Mouse (Mus musculus): Measurements from ENCODE around the gene Gpr182.
A peak's percentile ranks its signal among the peaks of the same experiment; 100 is the strongest.
"Not testable (repeated sequence)": the region's sequence is repeated elsewhere in the genome, so short reads cannot be mapped to it uniquely, and the experiment has no call there.

The Gpr182 gene

DNA sequence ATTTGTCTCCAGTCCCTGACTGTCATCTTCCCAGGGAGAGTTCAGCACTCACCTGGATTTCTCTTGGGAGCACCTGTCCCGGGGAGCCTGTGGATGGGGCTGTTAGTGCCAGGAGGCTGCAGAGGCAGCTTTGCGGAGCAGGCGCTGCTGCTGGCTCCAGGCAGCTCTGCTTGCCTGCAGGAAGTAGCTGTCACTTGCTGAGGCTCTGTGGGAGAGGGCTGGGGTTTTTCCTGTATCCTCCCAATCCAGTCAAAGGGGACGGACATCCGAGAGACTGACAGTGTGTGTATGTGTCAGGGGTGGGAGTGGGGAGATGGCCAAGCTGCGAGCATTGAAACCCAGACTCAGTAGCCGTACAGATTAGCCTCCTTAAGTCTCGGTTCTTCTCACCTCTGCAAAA lies at the start of gene Gpr182:
TSS of gene Gpr182 (minus strand) at position 185 of the 400 bp plus-strand sequence.
- peak; percentile 46 for DNase-seq

GRCm38 (mm10) chr10:127800891-127801290 lies 49.4 kb upstream of the Gpr182 start, which contains the start of gene Rdh16:
Rdh16 (plus strand) TSS chr10:127801152.
- DNase-seq = peak; percentile 73

DNA sequence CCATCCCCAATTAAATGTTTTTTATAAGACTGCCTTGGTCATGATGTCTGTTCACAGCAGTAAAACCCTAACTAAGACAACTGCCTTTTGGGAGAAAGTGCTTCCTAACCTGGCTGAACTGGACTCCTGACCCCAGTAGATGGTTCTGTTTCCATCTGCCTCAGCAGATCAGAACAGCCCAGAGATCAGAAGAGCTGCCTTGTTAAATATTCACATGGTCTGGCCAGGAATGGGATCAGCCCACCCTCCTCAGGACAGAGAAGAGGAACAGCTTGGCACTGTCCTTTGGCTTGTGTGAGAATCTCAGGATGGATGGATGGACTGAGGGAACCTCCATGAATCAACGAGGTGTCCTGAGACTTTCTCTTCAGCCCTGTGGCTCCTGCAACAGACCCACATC lies 47.8 kb upstream of the Gpr182 start:
- DNase-seq = peak; percentile 55

DNA sequence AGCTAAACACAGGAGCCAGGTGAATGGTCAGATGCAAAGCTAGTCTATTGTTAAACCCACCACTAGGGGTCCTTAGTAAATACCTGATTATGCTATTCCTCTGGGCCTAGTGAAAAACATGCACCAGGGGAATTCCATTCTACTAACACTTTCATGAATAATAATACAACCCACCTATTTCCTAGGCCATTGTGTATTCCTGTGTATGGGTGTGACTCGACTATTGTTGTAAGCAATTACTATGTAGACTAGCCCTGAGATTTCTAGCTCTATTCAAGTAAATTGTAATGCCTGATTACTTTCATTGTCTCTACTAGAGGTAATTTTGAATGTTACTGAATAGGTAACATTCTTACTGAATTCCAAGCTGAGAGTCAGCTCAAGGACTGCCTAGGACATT lies 33.9 kb upstream of the Gpr182 start:
- DNase-seq = not testable (repeated sequence)

- not testable (repeated sequence) for DNase-seq
These were observed 30.8 kb upstream of the Gpr182 start for GRCm38 (mm10) chr10:127782321-127782720.

GRCm38 (mm10) chr10:127776011-127776410 lies 24.5 kb upstream of the Gpr182 start, which contains the start of gene Rdh9:
Rdh9 (plus strand) TSS chr10:127776386.
- no peak for DNase-seq

DNA sequence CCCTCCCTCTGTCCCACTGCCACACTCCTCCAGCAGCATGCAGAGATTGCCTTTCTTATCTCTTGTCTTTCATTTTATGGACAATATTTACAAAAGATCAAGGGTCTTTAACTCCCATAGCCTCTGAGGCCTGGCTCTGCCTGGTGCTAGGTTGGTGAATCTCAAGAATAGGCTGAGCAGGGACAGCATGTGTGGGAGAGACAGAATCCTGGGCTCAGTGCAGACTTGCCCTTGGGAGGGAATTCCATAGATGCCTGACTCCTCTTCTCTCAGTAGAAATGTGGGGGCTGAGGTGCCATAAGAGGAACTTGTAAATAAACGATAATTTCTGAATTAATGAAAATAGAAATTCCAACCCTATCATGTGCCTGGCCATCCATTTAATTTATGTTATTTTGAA lies 15.0 kb upstream of the Gpr182 start:
- peak; percentile 1 for DNase-seq

DNA sequence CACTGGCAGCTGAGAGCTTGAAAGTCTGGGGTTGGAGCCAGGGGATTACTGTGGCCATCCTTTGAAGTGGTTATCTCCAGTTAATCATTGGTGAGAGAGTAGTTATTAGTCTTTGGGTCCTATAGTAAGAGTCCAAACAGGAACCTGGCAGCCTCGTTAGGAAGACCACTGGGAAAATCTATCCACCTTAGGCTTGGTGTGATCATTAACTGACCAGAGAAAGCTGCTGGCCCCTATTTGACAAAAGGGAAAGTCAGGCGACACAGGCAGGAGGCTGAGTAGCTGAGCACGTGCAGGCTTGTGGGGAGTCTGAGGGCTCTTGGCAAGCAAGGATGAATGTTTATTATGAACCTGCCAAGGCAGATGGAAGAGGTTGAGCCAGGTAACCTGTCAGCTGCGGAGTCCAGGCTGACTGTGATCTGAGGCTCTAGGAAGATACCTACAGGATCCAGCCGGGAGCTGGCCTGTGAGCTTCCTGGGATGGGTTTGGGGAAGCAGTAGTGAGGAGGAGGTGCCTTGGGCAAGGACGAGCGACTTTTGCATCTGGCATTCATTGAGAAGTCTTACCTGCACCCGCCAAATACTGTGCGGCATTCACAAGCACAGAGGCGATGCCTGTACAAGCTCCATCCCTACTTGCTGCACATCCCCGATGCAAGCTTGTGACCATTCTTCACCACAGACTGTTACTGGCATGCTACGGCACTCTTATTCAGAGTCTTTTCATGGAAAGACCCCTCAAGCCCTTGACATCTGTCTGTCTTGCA lies 12.6 kb upstream of the Gpr182 start:
- peak; percentile 67 for DNase-seq

- peak; percentile 1 for DNase-seq
These were observed 11.4 kb upstream of the Gpr182 start for GRCm38 (mm10) chr10:127762926-127763325.

DNA sequence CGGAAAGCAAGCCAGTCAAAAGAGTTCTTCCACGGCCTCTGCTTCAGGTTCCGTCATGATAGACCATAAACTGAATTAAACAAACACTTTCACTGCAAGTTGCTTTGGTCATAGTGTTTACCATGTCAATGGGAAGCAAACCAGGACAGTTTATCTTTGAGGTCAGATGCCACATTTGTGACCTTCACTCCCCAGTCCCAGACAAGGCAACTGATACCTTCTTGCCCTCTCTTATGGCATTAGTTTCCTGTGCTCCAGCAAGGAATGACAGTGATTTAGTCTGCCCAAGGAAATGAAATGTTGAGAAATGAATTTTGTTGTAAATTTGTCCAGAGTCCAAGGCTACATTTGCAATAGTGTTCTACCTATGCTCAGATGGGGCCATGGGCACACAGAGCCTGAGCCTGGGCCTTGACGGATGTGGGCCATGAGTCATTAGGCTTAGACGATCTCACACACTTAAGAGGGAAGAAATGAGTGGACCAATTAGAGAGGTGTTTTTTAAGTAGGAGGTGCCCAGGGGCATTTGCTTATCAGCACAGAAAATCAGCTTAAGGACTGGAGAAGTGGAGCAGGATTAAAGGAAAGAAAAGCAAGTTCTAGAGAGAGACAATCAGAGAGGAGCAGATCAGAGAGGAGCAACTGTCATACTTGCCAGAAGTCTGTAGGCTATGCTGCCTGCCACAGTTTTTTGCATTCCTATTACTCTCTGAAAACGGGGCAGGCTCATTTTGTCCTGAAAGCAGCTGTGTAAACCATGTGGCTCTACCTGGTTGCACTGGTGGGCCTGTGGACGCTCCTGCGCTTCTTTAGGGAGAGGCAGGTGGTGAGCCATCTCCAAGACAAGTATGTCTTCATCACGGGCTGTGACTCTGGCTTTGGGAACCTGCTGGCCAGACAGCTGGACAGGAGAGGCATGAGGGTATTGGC lies 7.9 kb upstream of the Gpr182 start, which contains the start of the genes Rdh1 and Rdh16f1:
TSS of gene Rdh1 (plus strand) at position 541 of the 930 bp plus-strand sequence.
TSS of gene Rdh16f1 (plus strand) at position 607 of the 930 bp plus-strand sequence.
- peak; percentile 1 for DNase-seq

DNA sequence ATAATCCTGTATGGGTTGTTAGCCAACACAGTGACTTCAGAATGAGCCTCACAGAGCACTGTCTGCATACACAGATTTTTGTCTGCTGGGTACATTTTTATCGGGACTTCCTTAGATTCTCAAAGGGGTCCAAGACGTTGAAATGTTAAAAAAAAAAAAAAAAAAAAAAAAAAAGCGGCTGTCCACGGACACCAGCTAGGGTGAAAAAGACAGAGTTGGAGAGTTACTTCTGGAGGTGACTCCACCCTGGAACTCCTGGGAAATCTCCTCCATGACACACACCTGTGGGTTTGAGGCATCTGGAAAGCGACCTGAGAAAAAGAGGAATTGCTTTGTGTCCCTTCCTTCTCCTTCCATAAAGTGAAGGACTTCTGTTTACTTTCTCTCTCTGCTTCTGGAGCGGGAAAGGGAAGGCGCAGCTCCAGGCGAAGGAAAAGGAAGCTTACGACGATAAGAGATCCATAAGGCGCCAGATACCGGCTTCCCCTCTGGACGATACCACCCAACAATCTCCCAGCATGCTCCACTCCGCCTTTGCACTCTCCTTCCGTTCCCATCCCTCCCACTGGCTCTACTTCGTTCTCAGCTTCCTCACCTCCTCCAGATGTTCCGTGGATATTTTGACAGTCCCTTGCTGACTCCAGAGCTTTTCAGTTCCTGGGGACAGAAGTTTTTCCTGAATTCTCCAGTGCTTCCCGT lies 4.4 kb upstream of the Gpr182 start:
- peak; percentile 18 for DNase-seq

DNA sequence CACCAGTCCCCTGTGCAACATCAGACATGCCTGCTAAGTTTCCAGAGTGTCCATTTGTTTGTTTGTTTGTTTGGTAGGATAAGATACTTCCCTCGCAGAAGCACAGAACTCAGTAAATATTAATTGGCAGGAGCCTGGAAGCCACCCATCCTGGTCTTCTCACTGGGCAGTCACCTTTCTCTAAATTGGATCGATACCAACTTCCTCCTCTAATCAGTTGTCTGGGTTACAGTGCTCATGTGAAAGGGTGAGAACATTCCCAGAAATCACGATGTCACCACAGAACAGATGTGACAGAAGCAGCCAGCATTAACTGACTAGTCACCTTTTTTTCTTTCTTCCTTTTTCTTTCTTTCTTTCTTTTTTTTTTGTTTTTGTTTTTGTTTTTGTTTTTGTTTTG lies 3.7 kb upstream of the Gpr182 start:
- no peak for DNase-seq

GRCm38 (mm10) chr10:127754566-127755166 lies 3.1 kb upstream of the Gpr182 start:
- DNase-seq = peak; percentile 41

DNA sequence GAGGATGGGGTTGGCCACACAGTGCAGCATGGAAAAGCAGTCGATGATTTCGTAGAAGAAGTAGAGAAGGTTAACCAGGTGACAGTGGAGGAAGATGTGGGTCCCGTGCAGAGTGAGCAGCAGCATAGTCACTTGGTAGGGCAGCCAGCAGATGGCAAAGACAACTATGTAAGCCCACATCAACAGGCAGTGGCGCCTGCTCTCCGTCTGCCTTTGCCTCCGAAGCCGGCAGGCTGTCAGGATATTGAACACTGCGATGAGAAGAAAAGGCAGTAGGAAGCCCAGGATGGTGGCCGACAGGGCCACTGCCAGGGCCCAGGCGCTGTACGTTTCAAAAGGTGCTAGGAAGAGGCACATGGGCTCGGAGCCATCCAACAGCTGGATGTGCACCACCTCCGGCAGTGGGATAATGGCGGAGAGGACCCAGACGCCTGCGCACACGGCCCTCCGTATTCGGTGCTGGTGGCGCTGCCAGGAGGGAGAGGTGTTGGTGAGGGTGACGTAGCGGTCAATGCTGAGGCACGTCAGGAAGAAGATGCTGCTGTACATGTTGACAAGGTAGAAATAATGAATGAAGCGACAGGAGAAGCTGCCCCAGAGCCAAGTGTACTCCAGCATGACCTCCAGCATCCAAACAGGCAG lies 1.3 kb downstream of the Gpr182 start:
- DNase-seq = no peak

GRCm38 (mm10) chr10:127748847-127749612 lies 2.5 kb downstream of the Gpr182 start:
- DNase-seq = peak; percentile 70

GRCm38 (mm10) chr10:127747254-127747653 lies 4.3 kb downstream of the Gpr182 start:
- DNase-seq = peak; percentile 78

DNA sequence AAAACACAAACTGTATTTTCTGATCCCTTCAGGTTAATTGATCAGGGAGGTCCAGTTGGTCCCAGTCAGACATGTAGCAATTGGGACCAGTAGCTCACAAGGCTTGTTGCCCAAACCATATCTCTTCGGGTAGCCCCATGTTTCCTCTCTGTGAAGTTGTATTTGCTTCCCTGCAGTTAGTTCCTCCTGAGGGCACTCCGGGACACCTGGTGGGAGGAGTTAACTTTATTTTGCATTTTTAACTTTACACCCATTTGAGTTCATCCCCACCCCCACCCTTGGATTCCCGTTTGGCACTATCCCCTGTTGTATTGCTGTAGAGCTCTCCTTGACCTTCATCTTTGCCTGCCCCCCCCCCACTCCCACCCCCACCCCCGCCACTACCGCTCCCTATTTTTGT lies 5.6 kb downstream of the Gpr182 start:
- DNase-seq = no peak

DNA sequence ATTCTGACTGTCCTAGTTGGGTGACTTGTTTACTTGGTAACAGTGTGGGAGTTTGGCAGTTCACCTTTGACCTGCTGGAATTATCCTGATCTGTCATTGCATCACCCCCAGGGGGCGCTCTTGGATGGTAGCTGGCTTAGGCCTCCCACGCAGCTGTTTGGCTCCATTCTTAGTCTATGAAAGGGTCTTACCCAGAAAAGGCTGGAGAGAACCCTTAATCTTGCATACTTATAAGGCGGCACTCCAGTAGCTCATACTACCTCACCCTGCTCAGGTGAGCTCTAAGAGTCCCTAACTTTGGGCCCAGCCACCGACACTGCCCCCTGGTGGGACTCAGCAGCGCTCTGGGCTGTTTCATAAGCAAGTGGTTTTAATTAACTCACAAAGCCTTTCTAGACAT lies 6.9 kb downstream of the Gpr182 start:
- DNase-seq = peak; percentile 66

- peak; percentile 71 for DNase-seq
These were observed 11.8 kb downstream of the Gpr182 start for GRCm38 (mm10) chr10:127739661-127740161.

GRCm38 (mm10) chr10:127739083-127739660 lies 12.4 kb downstream of the Gpr182 start, which contains the start of gene Zbtb39:
Zbtb39 (plus strand) TSS chr10:127739538.
- DNase-seq = peak; percentile 84
